Mouse (Mus musculus): ENCODE data around the gene Snx18.

GRCm38 (mm10) chr13:113614635-113615545, 3.5 kb downstream of the Snx18 start:
- TF ChIP-seq CTCF (IDR thresholded peaks at IDR 0.05; ENCODE audit: insufficient read depth, low read depth, low read length), result no peak
- no peak for TF ChIP-seq POLR2A (IDR thresholded peaks at IDR 0.05; ENCODE audit: insufficient read depth, low read depth, low read length)

Measured in olfactory bulb, adult 2 months (tissue).